Mouse (Mus musculus) spleen, embryonic (tissue): Measurements from ENCODE around the gene Tnpo1.

Source experiments
- CTCF ChIA-PET: fragments of 350-600 bp; sonication (Branson Sonifier 250); formaldehyde crosslinking; loops from one replicate; lab custom pipeline; 2022; lab: Charles Lee

The Tnpo1 gene

GRCm38 (mm10) chr13:98890871-98891219, 35.3 kb downstream of the Tnpo1 start:
- CTCF ChIA-PET: no interaction called here

- CTCF ChIA-PET: no interaction called here
These were observed 35.9 kb downstream of the Tnpo1 start for GRCm38 (mm10) chr13:98890137-98890870.

GRCm38 (mm10) chr13:98889211-98889610, 37.0 kb downstream of the Tnpo1 start:
- CTCF ChIA-PET: no interaction called here

- CTCF ChIA-PET: no interaction called here
These were observed 42.4 kb downstream of the Tnpo1 start for GRCm38 (mm10) chr13:98883774-98884173.

GRCm38 (mm10) chr13:98881991-98882390, 44.2 kb downstream of the Tnpo1 start:
- CTCF ChIA-PET: no interaction called here

- CTCF ChIA-PET: no interaction called here
These were observed 45.8 kb downstream of the Tnpo1 start for GRCm38 (mm10) chr13:98880336-98880735.

- CTCF ChIA-PET: no interaction called here
These were observed 46.8 kb downstream of the Tnpo1 start for GRCm38 (mm10) chr13:98879422-98879821.

- CTCF ChIA-PET: no interaction called here
These were observed 49.0 kb downstream of the Tnpo1 start for GRCm38 (mm10) chr13:98877165-98877564.

- CTCF ChIA-PET: interaction anchor here (0.6 kb wide), 1 partner anchor 77 kb away, joined by 6 read pairs; no protein-coding TSS in a partner anchor
These were observed 51.5 kb downstream of the Tnpo1 start for GRCm38 (mm10) chr13:98874727-98875126.

- CTCF ChIA-PET: no interaction called here
These were observed 53.8 kb downstream of the Tnpo1 start for GRCm38 (mm10) chr13:98872273-98872847.

- CTCF ChIA-PET: interaction anchor here (0.6 to 0.7 kb wide), 2 partner anchors 14 to 450 kb away, joined by 3 to 14 read pairs; no protein-coding TSS in a partner anchor
These were observed 54.9 kb downstream of the Tnpo1 start for GRCm38 (mm10) chr13:98871263-98871662.

GRCm38 (mm10) chr13:98868236-98868923, 57.8 kb downstream of the Tnpo1 start:
- CTCF ChIA-PET: no interaction called here

- CTCF ChIA-PET: interaction anchor here (0.6 to 1.0 kb wide), 2 partner anchors 33 to 223 kb away, joined by 3 to 6 read pairs; no protein-coding TSS in a partner anchor
These were observed 58.4 kb downstream of the Tnpo1 start for GRCm38 (mm10) chr13:98867810-98868209.

GRCm38 (mm10) chr13:98855291-98855690, 70.9 kb downstream of the Tnpo1 start:
- CTCF ChIA-PET: no interaction called here

- CTCF ChIA-PET: interaction anchor here (1.1 kb wide), 1 partner anchor 9 kb away, joined by 12 read pairs; no protein-coding TSS in a partner anchor
These were observed 80.4 kb downstream of the Tnpo1 start for GRCm38 (mm10) chr13:98845794-98846193.

- CTCF ChIA-PET: interaction anchor here (1.5 kb wide), 1 partner anchor 9 kb away, joined by 12 read pairs; no protein-coding TSS in a partner anchor
These were observed 89.6 kb downstream of the Tnpo1 start for GRCm38 (mm10) chr13:98836423-98837088.

GRCm38 (mm10) chr13:98835740-98836139, 90.4 kb downstream of the Tnpo1 start:
- CTCF ChIA-PET: interaction anchor here (0.6 to 1.5 kb wide), 2 partner anchors 10 to 55 kb away, joined by 3 to 12 read pairs; no protein-coding TSS in a partner anchor

- CTCF ChIA-PET: interaction anchor here (1.0 kb wide), 1 partner anchor 33 kb away, joined by 6 read pairs; no protein-coding TSS in a partner anchor
These were observed 91.5 kb downstream of the Tnpo1 start for GRCm38 (mm10) chr13:98834723-98835122.

- CTCF ChIA-PET: interaction anchor here (1.0 kb wide), 1 partner anchor 33 kb away, joined by 6 read pairs; no protein-coding TSS in a partner anchor
These were observed 92.0 kb downstream of the Tnpo1 start for GRCm38 (mm10) chr13:98834199-98834598.

- CTCF ChIA-PET: no interaction called here
These were observed 93.4 kb downstream of the Tnpo1 start for GRCm38 (mm10) chr13:98832451-98833450.
